Mouse (Mus musculus) liver, embryonic 12.5 days (tissue): Measurements from ENCODE around the gene Eya4. TPM values are rescaled to one million over a fixed set of nuclear protein-coding genes. Genes with fewer than 3 reads are reported as not detected.
A peak's percentile ranks its signal among the peaks of the same experiment; 100 is the strongest.

Source experiments
- ATAC-seq: fragments of 200-750 bp; cut with Nextera tagmentation; 2 replicates; pipeline ENCODE4 v1.8.0; 2017; ENCODE audit warnings: moderate number of reproducible peaks, mild to moderate bottlenecking, moderate library complexity
- H3K27ac ChIP-seq: fragments of 300-500 bp; sonication (generic); 2 replicates; pipeline ENCODE4 v1.5.1; 2016; ENCODE audit warnings: mild to moderate bottlenecking
- H3K27me3 ChIP-seq: fragments of 300-500 bp; sonication (generic); replicated peaks from 2 replicates; pipeline ENCODE4 v1.6.1; 2016; ENCODE audit warnings: mild to moderate bottlenecking, moderate library complexity
- H3K36me3 ChIP-seq: fragments of 300-500 bp; sonication (generic); 2 replicates; pipeline ENCODE4 v1.6.1; 2016; ENCODE audit warnings: mild to moderate bottlenecking, moderate library complexity
- H3K4me1 ChIP-seq: fragments of 300-500 bp; sonication (generic); 2 replicates; pipeline ENCODE4 v1.6.1; 2016
- H3K4me2 ChIP-seq: fragments of 300-500 bp; sonication (generic); 2 replicates; pipeline ENCODE4 v1.6.1; 2016; ENCODE audit warnings: mild to moderate bottlenecking, moderate library complexity
- H3K4me3 ChIP-seq: fragments of 300-500 bp; sonication (generic); 2 replicates; pipeline ENCODE4 v1.5.1; 2016; ENCODE audit warnings: mild to moderate bottlenecking, moderate library complexity
- H3K9ac ChIP-seq: fragments of 300-500 bp; sonication (generic); 2 replicates; pipeline ENCODE4 v1.6.1; 2016; ENCODE audit warnings: mild to moderate bottlenecking, moderate library complexity
- H3K9me3 ChIP-seq: fragments of 300-500 bp; sonication (generic); replicated peaks from 2 replicates; pipeline ENCODE4 v1.6.1; 2016; ENCODE audit warnings: mild to moderate bottlenecking, moderate library complexity
- WGBS: fragments of 180-500 bp; shearing (Covaris S2); methylation state at CpG from one replicate; pipeline ENCODE4 v1.1.7; 2016; ENCODE audit not compliant: insufficient replicate concordance; 5-methylcytosine and 5-hydroxymethylcytosine counted together
- polyA plus RNA-seq: library from polyadenylated mRNA; unstranded; fragments of >200 nt; fragmentation: Nextera tagmentation; extraction: Ambion mirVana; gene quantifications from 2 replicates; pipeline ENCODE4 v1.2.1, GENCODE M21; 2016

The Eya4 gene
- polyA plus RNA-seq, result 0.29 and 0.35 TPM in 2 replicates

DNA sequence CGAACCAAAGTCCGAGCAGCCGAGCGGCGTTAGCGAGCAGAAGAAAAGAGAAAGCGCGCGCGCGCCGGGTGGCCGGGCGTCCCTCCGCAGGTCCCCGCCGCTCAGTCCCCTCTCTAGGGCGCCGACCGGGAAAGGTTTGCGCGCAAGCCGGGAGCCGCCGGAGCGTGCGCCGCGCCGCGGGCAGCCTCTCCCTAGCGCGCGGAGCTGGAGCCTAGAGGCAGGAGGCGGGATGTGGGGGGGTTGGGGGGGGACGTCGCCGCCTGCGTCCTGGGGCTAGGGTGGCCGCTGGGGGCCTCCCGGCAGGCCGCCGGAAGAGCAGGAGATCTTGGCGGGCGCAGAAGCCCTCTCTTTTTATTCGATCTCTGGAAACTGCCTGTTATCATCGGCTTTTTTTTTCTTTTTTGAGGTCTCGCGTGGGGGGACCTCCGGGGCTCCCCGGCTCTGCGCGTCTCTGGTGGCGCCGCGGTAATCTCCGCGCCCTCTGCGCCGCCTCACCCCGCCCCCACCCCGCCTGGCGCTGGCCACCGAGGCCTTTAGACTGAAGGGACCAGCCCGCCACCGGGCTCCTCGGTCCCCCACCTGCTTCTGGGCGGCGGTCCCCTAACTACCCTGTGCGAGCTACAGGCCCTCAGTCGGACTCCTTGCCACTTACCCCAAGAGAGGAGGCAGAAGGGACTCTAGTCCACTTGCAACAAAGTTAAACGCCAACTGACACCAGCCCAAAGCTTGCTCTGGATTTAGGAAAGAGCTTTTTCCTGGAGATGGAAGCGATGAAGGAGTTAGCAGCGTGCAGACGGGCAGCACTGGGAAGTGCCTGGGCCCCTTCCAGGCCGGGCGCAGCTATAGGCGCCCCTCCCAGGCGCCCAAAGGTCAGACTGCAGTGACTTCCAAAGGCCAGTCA lies at the start of gene Eya4:
Gene Eya4, minus strand, starts transcription at position 776 of the 901 bp plus-strand sequence.
- peak within 1 kb of the TSS; percentile 52 for H3K4me3 ChIP-seq
- peak within 1 kb of the TSS; percentile 70 for H3K4me2 ChIP-seq
- peaks cover 45% of the 10 kb centered on the region for H3K27me3 ChIP-seq
- H3K9ac ChIP-seq, result no peak within 1 kb of the TSS
- H3K4me1 ChIP-seq, result peaks cover 6% of the 10 kb centered on the region; the same call in 1 of the 2 replicates
- H3K9me3 ChIP-seq, result no peaks in the 10 kb centered on the region
- 2% methylated on average over 58 of the region's 79 CpGs for WGBS
- H3K27ac ChIP-seq, result no peak within 1 kb of the TSS
- no peaks in the 10 kb centered on the region for H3K36me3 ChIP-seq
- ATAC-seq, result peak; percentile 37; the same call in 1 of the 2 replicates

GRCm38 (mm10) chr10:23395399-23395798 lies 44.8 kb upstream of the Eya4 start:
- ATAC-seq, result no peak
- Histone ChIP-seq H3K9me3 (no peaks in the 10 kb centered on the region), H3K4me2 (no peak overlapping the region), H3K27ac (no peak overlapping the region), H3K9ac (no peak overlapping the region), H3K4me1 (no peaks in the 10 kb centered on the region), H3K4me3 (no peak overlapping the region), H3K27me3 (no peaks in the 10 kb centered on the region), H3K36me3 (no peaks in the 10 kb centered on the region)
- 39% methylated on average over 3 of the region's 3 CpGs for WGBS

DNA sequence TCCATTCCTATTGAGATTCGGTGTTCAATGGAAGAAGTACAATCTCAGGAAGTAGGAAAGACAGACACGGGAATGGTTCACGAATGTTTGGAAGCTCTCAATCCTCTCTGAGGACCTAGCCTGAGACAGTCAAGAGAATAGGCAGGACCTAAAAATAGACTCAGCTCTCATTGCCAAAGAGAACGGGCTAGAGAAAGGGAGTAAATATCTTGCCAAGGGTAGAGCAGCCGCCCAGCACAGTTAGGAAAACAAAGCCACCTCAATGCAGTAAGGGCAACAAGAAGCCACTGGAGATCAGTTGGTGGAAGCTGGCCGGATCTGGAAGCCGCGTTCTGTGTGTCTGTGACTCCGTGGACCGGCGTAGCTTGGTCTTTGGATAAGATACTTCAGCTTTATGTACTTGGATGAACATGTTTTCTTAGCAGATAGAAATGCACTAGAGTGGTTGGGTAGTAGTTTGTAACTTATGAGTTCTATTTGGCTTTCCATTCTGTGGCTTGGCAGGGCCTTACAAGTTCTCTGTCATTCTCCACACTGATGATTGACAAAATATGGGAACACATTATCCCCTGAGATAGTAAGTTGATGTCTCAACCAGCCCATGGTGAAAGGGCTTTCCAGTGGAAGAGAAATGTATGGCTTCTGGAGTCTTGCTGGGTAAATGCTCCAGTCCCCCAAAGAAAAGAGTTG lies 44.1 kb upstream of the Eya4 start:
- H3K4me2 ChIP-seq, result no peak overlapping the region
- H3K9me3 ChIP-seq, result no peaks in the 10 kb centered on the region
- no peaks in the 10 kb centered on the region for H3K4me1 ChIP-seq
- H3K27ac ChIP-seq, result no peak overlapping the region
- ATAC-seq, result no peak
- 73% methylated on average over 11 of the region's 11 CpGs for WGBS
- H3K27me3 ChIP-seq, result no peaks in the 10 kb centered on the region
- no peak overlapping the region for H3K4me3 ChIP-seq
- no peaks in the 10 kb centered on the region for H3K36me3 ChIP-seq
- no peak overlapping the region for H3K9ac ChIP-seq

DNA sequence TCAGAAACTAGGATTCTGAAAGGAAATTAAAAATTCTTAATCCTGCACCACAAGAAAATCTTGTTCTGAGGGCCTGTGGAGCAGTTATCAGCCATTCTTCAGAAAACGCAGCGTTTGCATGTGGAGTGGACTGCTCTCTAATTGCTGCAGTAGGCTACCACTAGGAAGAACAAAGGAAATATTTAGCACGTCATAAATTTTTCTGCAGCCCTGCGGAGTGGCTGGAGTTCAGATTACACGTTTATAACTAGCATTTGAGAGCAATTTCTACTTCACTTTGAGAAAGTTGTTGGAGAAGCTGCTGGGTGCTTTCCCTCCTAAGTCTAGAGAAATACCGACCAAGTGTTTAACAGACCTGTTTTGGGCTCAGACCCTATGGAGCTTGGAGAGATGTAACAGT lies 43.6 kb upstream of the Eya4 start:
- Histone ChIP-seq H3K27me3 (no peaks in the 10 kb centered on the region), H3K27ac (no peak overlapping the region), H3K36me3 (no peaks in the 10 kb centered on the region), H3K9me3 (no peaks in the 10 kb centered on the region), H3K9ac (no peak overlapping the region), H3K4me3 (no peak overlapping the region), H3K4me1 (no peaks in the 10 kb centered on the region), H3K4me2 (no peak overlapping the region)
- no peak for ATAC-seq
- WGBS, result 59% methylated on average over 6 of the region's 6 CpGs

- ATAC-seq, result no peak
Observed at GRCm38 (mm10) chr10:23363866-23364265, 13.3 kb upstream of the Eya4 start.

DNA sequence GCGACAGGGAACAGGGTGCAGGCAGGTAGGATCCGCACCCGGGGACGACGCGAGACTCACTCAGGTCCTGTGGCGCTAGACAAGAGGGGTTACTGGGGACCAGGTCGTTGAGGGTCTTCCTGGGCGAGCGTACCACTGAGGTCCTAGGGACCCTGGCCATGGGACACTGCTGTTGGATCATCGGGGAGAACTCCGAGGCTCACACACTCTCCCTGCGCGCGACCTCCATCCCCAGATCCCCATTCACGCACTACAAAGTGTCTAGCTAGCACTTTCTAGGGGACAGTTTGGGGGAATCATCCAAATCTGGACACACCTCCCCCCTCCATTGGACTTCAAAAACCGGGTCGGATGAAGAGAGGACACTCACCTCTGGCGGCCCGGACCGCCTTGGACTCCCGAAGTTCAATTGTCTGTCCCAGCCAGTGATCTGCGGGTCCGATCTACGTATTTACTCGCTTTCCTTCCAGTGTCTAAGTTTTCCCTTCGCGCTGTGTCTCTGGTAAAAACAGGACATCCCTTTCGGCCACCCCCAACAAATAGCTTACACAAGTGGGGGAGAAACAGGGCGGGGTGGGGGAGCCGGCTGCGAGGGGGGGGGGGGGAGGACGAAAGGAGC lies 1.1 kb downstream of the Eya4 start:
- no peak for ATAC-seq
- no peak overlapping the region for H3K9ac ChIP-seq
- 2% methylated on average over 29 of the region's 33 CpGs for WGBS

More at GRCm38 (mm10) chr10:23363866-23364265, 13.3 kb upstream of the Eya4 start:
- no peaks in the 10 kb centered on the region for H3K36me3 ChIP-seq
- no peaks in the 10 kb centered on the region for H3K9me3 ChIP-seq
- H3K4me1 ChIP-seq, result no peaks in the 10 kb centered on the region
- WGBS, result 68% methylated on average over 6 of the region's 6 CpGs
- H3K27me3 ChIP-seq, result no peaks in the 10 kb centered on the region
- no peak overlapping the region for H3K27ac ChIP-seq
- H3K4me3 ChIP-seq, result no peak overlapping the region
- H3K9ac ChIP-seq, result no peak overlapping the region
- no peak overlapping the region for H3K4me2 ChIP-seq

DNA sequence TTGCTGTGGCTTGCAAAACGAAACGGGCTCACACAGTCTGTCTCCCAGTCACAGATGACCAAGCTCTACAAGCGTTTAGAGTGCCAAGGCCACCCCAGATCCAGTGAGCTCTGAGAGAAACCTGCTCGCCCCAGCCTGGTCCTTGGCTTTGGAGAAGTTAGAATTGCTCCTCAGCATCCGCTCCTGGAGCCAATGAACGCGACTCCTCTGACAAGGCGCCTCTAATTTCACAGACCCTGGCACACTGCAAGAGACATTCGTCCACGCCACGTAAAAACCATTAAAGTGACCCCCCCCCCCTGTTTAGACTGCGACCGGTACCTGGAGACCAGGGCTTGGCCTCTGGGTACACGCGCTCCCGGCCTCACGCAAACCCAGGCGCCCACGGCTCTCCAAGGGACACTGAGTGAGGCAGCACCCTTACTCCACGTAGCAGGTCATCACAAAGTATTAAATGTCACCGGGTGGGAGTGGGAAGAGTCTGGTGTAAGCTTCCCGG lies 1.6 kb downstream of the Eya4 start:
- 1% methylated on average over 22 of the region's 22 CpGs for WGBS
- H3K9ac ChIP-seq, result no peak overlapping the region
- H3K4me3 ChIP-seq, result peak overlapping the region; percentile 52
- H3K27ac ChIP-seq, result no peak overlapping the region
- H3K27me3 ChIP-seq, result peaks cover 45% of the 10 kb centered on the region
- peak overlapping the region; percentile 70 for H3K4me2 ChIP-seq
- H3K9me3 ChIP-seq, result no peaks in the 10 kb centered on the region
- no peak for ATAC-seq
- no peaks in the 10 kb centered on the region for H3K36me3 ChIP-seq
- peaks cover 6% of the 10 kb centered on the region; the same call in 1 of the 2 replicates for H3K4me1 ChIP-seq

More for the DNA sequence above, 1.1 kb downstream of the Eya4 start:
- Histone ChIP-seq H3K4me2 (peak overlapping the region; percentile 70), H3K27me3 (peaks cover 45% of the 10 kb centered on the region), H3K4me1 (peaks cover 6% of the 10 kb centered on the region; the same call in 1 of the 2 replicates), H3K27ac (no peak overlapping the region), H3K36me3 (no peaks in the 10 kb centered on the region), H3K4me3 (peak overlapping the region; percentile 52), H3K9me3 (no peaks in the 10 kb centered on the region)

DNA sequence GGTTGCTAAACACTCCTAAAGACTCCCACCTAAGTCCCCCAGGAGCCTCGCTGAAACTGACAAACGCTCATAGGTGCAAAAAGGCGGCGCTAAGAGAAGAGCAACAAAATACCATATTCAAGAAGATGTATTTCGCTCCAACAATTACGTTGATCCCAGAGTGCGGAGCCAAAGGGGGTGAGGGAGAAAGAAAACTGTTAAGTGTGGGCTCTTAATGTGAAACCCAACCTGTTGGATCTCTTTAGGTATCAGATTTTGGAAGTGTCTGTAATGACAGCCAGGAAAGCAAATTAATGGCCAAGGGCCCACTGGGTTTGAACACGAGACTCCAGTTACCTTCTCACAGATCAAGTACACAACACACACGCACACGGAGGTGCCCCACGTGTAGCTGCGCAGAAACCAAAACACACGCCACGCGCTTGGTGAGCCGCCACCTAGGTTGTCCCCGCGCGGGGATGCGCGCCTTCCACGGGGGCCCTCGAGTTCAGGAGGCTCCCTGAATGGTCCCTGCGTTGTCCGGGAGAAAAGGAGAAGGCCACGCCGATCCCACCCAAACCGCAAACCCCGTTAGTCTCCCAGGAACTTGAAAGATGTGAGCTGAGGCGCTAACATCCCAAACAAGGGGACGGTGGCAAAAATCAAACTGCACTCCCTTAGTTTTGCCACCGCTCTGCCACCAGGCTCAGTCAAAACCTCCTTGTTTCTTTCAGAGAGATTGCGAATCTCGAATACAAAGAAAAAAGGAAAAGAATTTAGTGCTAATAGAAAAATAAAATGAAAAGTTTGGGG lies 2.3 kb downstream of the Eya4 start:
- ATAC-seq, result no peak
- Histone ChIP-seq H3K36me3 (no peaks in the 10 kb centered on the region), H3K4me3 (peak overlapping the region; percentile 52; the same call in 1 of the 2 replicates), H3K4me1 (peaks cover 6% of the 10 kb centered on the region; the same call in 1 of the 2 replicates), H3K27me3 (peaks cover 45% of the 10 kb centered on the region), H3K4me2 (peak overlapping the region; percentile 70), H3K9ac (no peak overlapping the region), H3K9me3 (no peaks in the 10 kb centered on the region), H3K27ac (no peak overlapping the region)
- WGBS, result 3% methylated on average over 34 of the region's 34 CpGs

- Histone ChIP-seq H3K36me3 (no peaks in the 10 kb centered on the region), H3K4me1 (no peaks in the 10 kb centered on the region), H3K9me3 (no peaks in the 10 kb centered on the region), H3K27me3 (no peaks in the 10 kb centered on the region), H3K27ac (no peak overlapping the region), H3K4me3 (no peak overlapping the region), H3K4me2 (no peak overlapping the region), H3K9ac (no peak overlapping the region)
- 57% methylated on average over 1 of the region's 1 CpGs for WGBS
- no peak for ATAC-seq
Observed at GRCm38 (mm10) chr10:23337250-23337649, 13.3 kb downstream of the Eya4 start.

GRCm38 (mm10) chr10:23332768-23333167 lies 17.8 kb downstream of the Eya4 start:
- H3K36me3 ChIP-seq, result no peaks in the 10 kb centered on the region
- H3K27me3 ChIP-seq, result no peaks in the 10 kb centered on the region
- no peaks in the 10 kb centered on the region for H3K9me3 ChIP-seq
- H3K9ac ChIP-seq, result no peak overlapping the region
- no peak overlapping the region for H3K4me3 ChIP-seq
- no peaks in the 10 kb centered on the region for H3K4me1 ChIP-seq
- H3K27ac ChIP-seq, result no peak overlapping the region
- H3K4me2 ChIP-seq, result no peak overlapping the region
- whole genome bisulfite sequencing, result 57% methylated on average over 5 of the region's 5 CpGs
- ATAC-seq, result no peak

DNA sequence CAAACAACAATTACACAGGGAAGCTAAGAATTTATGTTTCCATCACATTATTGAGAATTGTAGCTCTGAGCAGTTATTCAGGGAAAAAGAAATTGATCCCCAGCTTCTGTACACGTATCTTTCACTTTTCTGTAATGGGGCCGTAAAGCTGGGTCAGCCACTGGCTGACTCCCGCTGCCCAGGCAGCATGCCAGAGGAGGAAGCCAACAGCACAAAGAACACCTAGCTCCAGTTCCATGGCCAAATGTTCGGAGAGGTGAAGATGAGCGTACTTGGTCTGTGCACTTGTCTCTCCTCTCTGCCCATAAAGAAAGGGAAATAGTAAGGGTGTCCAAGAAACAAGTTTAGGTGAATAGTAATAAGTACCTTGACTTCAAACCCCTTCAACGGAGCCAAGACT lies 22.9 kb downstream of the Eya4 start:
- H3K9me3 ChIP-seq, result no peaks in the 10 kb centered on the region
- no peak overlapping the region for H3K9ac ChIP-seq
- no peak for ATAC-seq
- no peak overlapping the region for H3K4me2 ChIP-seq
- H3K4me1 ChIP-seq, result no peaks in the 10 kb centered on the region
- whole genome bisulfite sequencing, result 75% methylated on average over 6 of the region's 6 CpGs
- no peak overlapping the region for H3K27ac ChIP-seq
- no peak overlapping the region for H3K4me3 ChIP-seq
- H3K36me3 ChIP-seq, result no peaks in the 10 kb centered on the region
- H3K27me3 ChIP-seq, result no peaks in the 10 kb centered on the region
